Mouse (Mus musculus): ENCODE results near the gene B3galt4. TPM values are rescaled to one million over a fixed set of nuclear protein-coding genes. Genes with fewer than 3 reads are reported as not detected.

Gene B3galt4
- total and polyA plus RNA-seq, 2 experiments from 2014 or later, result 10.7 to 12.3 TPM

GRCm38 (mm10) chr17:33957493-33957892, 6.2 kb upstream of the B3galt4 start:
- Histone ChIP-seq H3K4me1 (ENCODE audit: insufficient read depth, low read length) (peaks cover 11% of the 10 kb centered on the region), H3K9ac (replicated peaks; ENCODE audit: low read length) (no peak overlapping the region), H3K27ac (no peak overlapping the region), H3K4me2 (ENCODE audit: low read depth, low read length) (no peak overlapping the region), H3K36me3 (ENCODE audit: insufficient read depth, low read length) (peaks cover 42% of the 10 kb centered on the region), H3K27me3 (ENCODE audit: insufficient read depth, low read length) (no peaks in the 10 kb centered on the region), H3K9me3 (ENCODE audit: low read length) (no peaks in the 10 kb centered on the region), H3K4me3 (ENCODE audit: low read length) (no peak overlapping the region)
- DNase-seq (ENCODE audit: low spot score) (no peak), ATAC-seq (no peak)
- 85% methylated on average over 6 of the region's 6 CpGs for WGBS
- TF ChIP-seq CTCF (IDR thresholded peaks at IDR 0.05; ENCODE audit: low read depth), result no peak

- Histone ChIP-seq H3K9me3 (ENCODE audit: low read length) (no peaks in the 10 kb centered on the region), H3K4me1 (ENCODE audit: insufficient read depth, low read length) (peaks cover 11% of the 10 kb centered on the region), H3K36me3 (ENCODE audit: insufficient read depth, low read length) (peaks cover 32% of the 10 kb centered on the region), H3K27me3 (ENCODE audit: insufficient read depth, low read length) (no peaks in the 10 kb centered on the region), H3K27ac (peak overlapping the region; percentile 86), H3K4me3 (ENCODE audit: low read length) (peak overlapping the region; percentile 56), H3K9ac (replicated peaks; ENCODE audit: low read length) (peak overlapping the region; percentile 76), H3K4me2 (ENCODE audit: low read depth, low read length) (peak overlapping the region; percentile 82)
- WGBS, result 10% methylated on average over 10 of the region's 10 CpGs
- ATAC-seq (no peak), DNase-seq (ENCODE audit: low spot score) (no peak)
- TF ChIP-seq CTCF (IDR thresholded peaks at IDR 0.05; ENCODE audit: low read depth), result no peak
These were observed 5.0 kb upstream of the B3galt4 start for GRCm38 (mm10) chr17:33956336-33956735.

- peak within 1 kb of the TSS; percentile 56 for H3K4me3 ChIP-seq (ENCODE audit: low read length)
- WGBS, result under 1% methylated on average over 50 of the region's 50 CpGs
- peaks cover 11% of the 10 kb centered on the region for H3K4me1 ChIP-seq (ENCODE audit: insufficient read depth, low read length)
- peak within 1 kb of the TSS; percentile 85 for H3K4me2 ChIP-seq (ENCODE audit: low read depth, low read length)
- H3K9ac ChIP-seq (replicated peaks; ENCODE audit: low read length), result peak within 1 kb of the TSS; percentile 77
- peak; percentile 98 for DNase-seq (ENCODE audit: low spot score)
- TF ChIP-seq CTCF (IDR thresholded peaks at IDR 0.05; ENCODE audit: low read depth), result peak; percentile 52
- ATAC-seq, result peak; percentile 89
- peak within 1 kb of the TSS; percentile 90 for H3K27ac ChIP-seq
- no peaks in the 10 kb centered on the region for H3K27me3 ChIP-seq (ENCODE audit: insufficient read depth, low read length)
- H3K36me3 ChIP-seq (ENCODE audit: insufficient read depth, low read length), result peaks cover 32% of the 10 kb centered on the region
- H3K9me3 ChIP-seq (ENCODE audit: low read length), result no peaks in the 10 kb centered on the region
These were observed 4.4 kb upstream of the B3galt4 start, which contains the start of the genes Vps52 and Rps18 for GRCm38 (mm10) chr17:33955555-33956214. Vps52 (plus strand) TSS chr17:33955812. Rps18 (minus strand) TSS chr17:33956001.

GRCm38 (mm10) chr17:33954646-33955554, 3.6 kb upstream of the B3galt4 start:
- DNase-seq (ENCODE audit: low spot score), result no peak

GRCm38 (mm10) chr17:33953961-33954565, 2.8 kb upstream of the B3galt4 start:
- Histone ChIP-seq H3K4me3 (ENCODE audit: low read length) (peak overlapping the region; percentile 56), H3K4me1 (ENCODE audit: insufficient read depth, low read length) (peaks cover 20% of the 10 kb centered on the region), H3K9me3 (ENCODE audit: low read length) (no peaks in the 10 kb centered on the region), H3K4me2 (ENCODE audit: low read depth, low read length) (peak overlapping the region; percentile 85), H3K27ac (peak overlapping the region; percentile 90; the same call in 1 of the 2 replicates), H3K27me3 (ENCODE audit: insufficient read depth, low read length) (no peaks in the 10 kb centered on the region), H3K9ac (replicated peaks; ENCODE audit: low read length) (peak overlapping the region; percentile 77; the same call in 1 of the 2 replicates), H3K36me3 (ENCODE audit: insufficient read depth, low read length) (peaks cover 19% of the 10 kb centered on the region)
- DNase-seq (ENCODE audit: low spot score) (no peak), ATAC-seq (no peak)
- WGBS, result 33% methylated on average over 5 of the region's 5 CpGs
- TF ChIP-seq CTCF (IDR thresholded peaks at IDR 0.05; ENCODE audit: low read depth), result no peak

More at GRCm38 (mm10) chr17:33954646-33955554, 3.6 kb upstream of the B3galt4 start:
- Histone ChIP-seq H3K4me2 (ENCODE audit: low read depth, low read length) (peak overlapping the region; percentile 85), H3K27me3 (ENCODE audit: insufficient read depth, low read length) (no peaks in the 10 kb centered on the region), H3K9ac (replicated peaks; ENCODE audit: low read length) (peak overlapping the region; percentile 77), H3K9me3 (ENCODE audit: low read length) (no peaks in the 10 kb centered on the region), H3K27ac (peak overlapping the region; percentile 90), H3K4me1 (ENCODE audit: insufficient read depth, low read length) (peaks cover 17% of the 10 kb centered on the region), H3K36me3 (ENCODE audit: insufficient read depth, low read length) (peaks cover 28% of the 10 kb centered on the region), H3K4me3 (ENCODE audit: low read length) (peak overlapping the region; percentile 56)
- under 1% methylated on average over 33 of the region's 33 CpGs for WGBS
- peak; percentile 31; the same call in 1 of the 2 replicates for ATAC-seq
- no peak for TF ChIP-seq CTCF (IDR thresholded peaks at IDR 0.05; ENCODE audit: low read depth)

DNA sequence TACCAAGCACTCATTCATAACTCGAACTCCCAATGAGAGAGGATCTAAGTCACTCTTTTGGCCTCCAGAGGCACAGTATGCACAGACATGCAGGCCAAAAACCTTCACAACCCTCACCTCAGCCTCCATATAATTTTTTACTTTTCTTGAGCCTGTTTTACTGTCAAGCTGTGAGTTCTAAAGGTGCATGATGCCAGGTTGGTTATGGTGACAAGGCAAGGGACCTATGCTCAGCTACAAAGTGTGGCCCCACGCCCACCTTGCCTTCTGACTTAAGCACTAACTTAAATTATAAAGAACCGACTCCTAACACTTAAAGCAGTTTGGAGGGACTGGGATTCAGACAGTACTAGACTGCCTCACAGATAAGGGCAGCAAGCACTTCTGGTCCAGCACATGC, 2.0 kb upstream of the B3galt4 start:
- H3K36me3 ChIP-seq (ENCODE audit: insufficient read depth, low read length), result peaks cover 12% of the 10 kb centered on the region
- H3K9me3 ChIP-seq (ENCODE audit: low read length), result no peaks in the 10 kb centered on the region
- no peak for DNase-seq (ENCODE audit: low spot score)
- peaks cover 20% of the 10 kb centered on the region for H3K4me1 ChIP-seq (ENCODE audit: insufficient read depth, low read length)
- no peaks in the 10 kb centered on the region for H3K27me3 ChIP-seq (ENCODE audit: insufficient read depth, low read length)
- no peak overlapping the region for H3K4me2 ChIP-seq (ENCODE audit: low read depth, low read length)
- 90% methylated on average over 3 of the region's 3 CpGs for WGBS
- no peak overlapping the region for H3K9ac ChIP-seq (replicated peaks; ENCODE audit: low read length)
- no peak overlapping the region for H3K4me3 ChIP-seq (ENCODE audit: low read length)
- no peak for TF ChIP-seq CTCF (IDR thresholded peaks at IDR 0.05; ENCODE audit: low read depth)
- ATAC-seq, result no peak
- no peak overlapping the region for H3K27ac ChIP-seq
